Mouse (Mus musculus) heart, embryonic 14.5 days (tissue): ENCODE results near the gene Hk1. TPM values are rescaled to one million over a fixed set of nuclear protein-coding genes. Genes with fewer than 3 reads are reported as not detected.

Experiments
- ATAC-seq: fragments of 200-750 bp; cut with Nextera tagmentation; 2 replicates; pipeline ENCODE4 v1.8.0; 2017; ENCODE audit warnings: low read depth, moderate TSS enrichment; ENCODE audit not compliant: insufficient number of reproducible peaks, insufficient read depth, low FRiP score
- H3K27ac ChIP-seq, 2 experiments: fragments of 200-500 bp in 1 of 2; fragments of 300-500 bp in 1 of 2; sonication (generic) in 1 of 2; replicated peaks in 1 of 2; 2 replicates each; pipeline ENCODE4 v1.5.1; 2012 to 2014; ENCODE audit warnings: low read depth in 2 of 2, low read length in 2 of 2, control low read depth in 1 of 2, mild to moderate bottlenecking in 1 of 2, mixed read lengths in 1 of 2; ENCODE audit not compliant: control insufficient read depth in 1 of 2, insufficient read depth in 1 of 2
- H3K27me3 ChIP-seq: fragments of 300-500 bp; sonication (generic); 2 replicates; pipeline ENCODE4 v1.6.1; 2014; ENCODE audit warnings: mild to moderate bottlenecking, low read length, control low read depth; ENCODE audit not compliant: control insufficient read depth, insufficient read depth
- H3K36me3 ChIP-seq: fragments of 300-500 bp; sonication (generic); 2 replicates; pipeline ENCODE4 v1.6.1; 2014; ENCODE audit warnings: mild to moderate bottlenecking, control low read depth, low read length, mixed read lengths; ENCODE audit not compliant: control insufficient read depth, insufficient read depth
- H3K4me1 ChIP-seq, 2 experiments: fragments of 200-500 bp in 1 of 2; fragments of 300-500 bp in 1 of 2; sonication (generic) in 1 of 2; 2 replicates each; pipeline ENCODE4 v1.6.1; 2012 to 2014; ENCODE audit warnings: low read length in 2 of 2, control low read depth in 1 of 2, mixed read lengths in 1 of 2; ENCODE audit not compliant: control insufficient read depth in 2 of 2, insufficient read depth in 2 of 2
- H3K4me2 ChIP-seq: fragments of 300-500 bp; sonication (generic); 2 replicates; pipeline ENCODE4 v1.6.1; 2014; ENCODE audit warnings: mild to moderate bottlenecking, low read length
- H3K4me3 ChIP-seq, 2 experiments: fragments of 200-500 bp in 1 of 2; fragments of 300-500 bp in 1 of 2; sonication (generic) in 1 of 2; 2 replicates each; pipeline ENCODE4 v1.5.1; 2012 to 2014; ENCODE audit warnings: low read length in 2 of 2, mild to moderate bottlenecking in 2 of 2, control low read depth in 1 of 2, low read depth in 1 of 2, moderate library complexity in 1 of 2; ENCODE audit not compliant: control insufficient read depth in 1 of 2, insufficient read depth in 1 of 2
- H3K9ac ChIP-seq: fragments of 300-500 bp; sonication (generic); 2 replicates; pipeline ENCODE4 v1.6.1; 2014; ENCODE audit warnings: mild to moderate bottlenecking, low read length
- H3K9me3 ChIP-seq: fragments of 300-500 bp; sonication (generic); 2 replicates; pipeline ENCODE4 v1.6.1; 2016; ENCODE audit warnings: low read length, control low read depth; ENCODE audit not compliant: control insufficient read depth
- WGBS: fragments of 180-500 bp; shearing (Covaris S2); extraction: QIAGEN DNeasy Blood & Tissue Kit; methylation state at CpG from one replicate; pipeline ENCODE4 v1.1.7; 2014; 5-methylcytosine and 5-hydroxymethylcytosine counted together
- polyA plus RNA-seq: library from polyadenylated mRNA; unstranded; fragments of >200 nt; fragmentation: Nextera tagmentation; extraction: Ambion mirVana; gene quantifications from 2 replicates; pipeline ENCODE4 v1.2.1, GENCODE M21; 2014

The Hk1 gene
- polyA plus RNA-seq, 1 experiment from 2014 or later: 112 TPM

DNA sequence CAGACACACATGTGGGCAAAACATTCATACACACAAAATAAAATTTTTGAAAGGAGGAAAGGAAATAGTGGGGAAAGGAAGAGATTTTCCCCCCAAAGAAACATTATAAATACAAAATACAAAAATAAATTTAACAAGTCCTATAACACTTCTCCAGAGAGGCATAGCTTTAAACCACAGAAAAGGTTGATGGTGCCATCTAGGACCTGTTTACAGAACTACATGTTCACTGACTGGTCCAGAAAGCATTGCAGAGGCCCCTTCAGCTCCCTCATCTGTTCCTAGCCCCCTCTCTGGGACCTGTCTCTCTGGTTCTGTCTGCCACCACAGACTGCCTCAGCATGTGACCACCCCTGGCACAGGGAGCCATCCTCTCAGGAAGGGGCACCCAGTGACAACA, 1.2 kb upstream of the Hk1 start:
- H3K36me3 ChIP-seq: no peaks in the 10 kb centered on the region
- H3K9me3 ChIP-seq: no peaks in the 10 kb centered on the region
- H3K27ac ChIP-seq: no peak overlapping the region
- H3K4me3 ChIP-seq: no peak overlapping the region
- no peaks in the 10 kb centered on the region for H3K4me1 ChIP-seq
- H3K27me3 ChIP-seq: no peaks in the 10 kb centered on the region
- no peak for ATAC-seq
- H3K4me2 ChIP-seq: no peak overlapping the region
- no peak overlapping the region for H3K9ac ChIP-seq

DNA sequence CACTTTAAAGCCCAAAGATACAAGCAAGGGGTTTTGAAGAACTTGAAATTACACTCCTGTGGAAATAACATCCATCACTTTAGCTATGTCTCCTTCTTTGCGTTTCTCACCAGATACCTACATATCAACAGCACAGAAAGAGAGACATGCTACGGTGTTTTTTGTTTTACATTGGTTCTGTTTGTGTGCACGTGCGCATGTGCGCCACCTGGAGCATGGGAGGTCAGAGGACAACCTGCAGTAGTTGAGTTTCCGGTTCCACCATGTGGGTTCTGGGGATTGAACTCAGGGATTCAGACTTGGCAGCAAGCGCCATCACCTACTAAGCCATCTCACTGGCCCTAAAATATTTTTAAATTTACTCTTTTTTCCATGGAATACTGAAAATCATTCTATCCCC, 20.9 kb downstream of the Hk1 start:
- H3K9ac ChIP-seq: no peak overlapping the region
- no peak for ATAC-seq
- H3K4me2 ChIP-seq: no peak overlapping the region
- H3K4me1 ChIP-seq: no peaks in the 10 kb centered on the region
- 82% methylated on average over 7 of the region's 7 CpGs for WGBS
- no peak overlapping the region for H3K27ac ChIP-seq
- H3K4me3 ChIP-seq: no peak overlapping the region
- H3K36me3 ChIP-seq: no peaks in the 10 kb centered on the region
- H3K9me3 ChIP-seq: no peaks in the 10 kb centered on the region
- H3K27me3 ChIP-seq: no peaks in the 10 kb centered on the region

DNA sequence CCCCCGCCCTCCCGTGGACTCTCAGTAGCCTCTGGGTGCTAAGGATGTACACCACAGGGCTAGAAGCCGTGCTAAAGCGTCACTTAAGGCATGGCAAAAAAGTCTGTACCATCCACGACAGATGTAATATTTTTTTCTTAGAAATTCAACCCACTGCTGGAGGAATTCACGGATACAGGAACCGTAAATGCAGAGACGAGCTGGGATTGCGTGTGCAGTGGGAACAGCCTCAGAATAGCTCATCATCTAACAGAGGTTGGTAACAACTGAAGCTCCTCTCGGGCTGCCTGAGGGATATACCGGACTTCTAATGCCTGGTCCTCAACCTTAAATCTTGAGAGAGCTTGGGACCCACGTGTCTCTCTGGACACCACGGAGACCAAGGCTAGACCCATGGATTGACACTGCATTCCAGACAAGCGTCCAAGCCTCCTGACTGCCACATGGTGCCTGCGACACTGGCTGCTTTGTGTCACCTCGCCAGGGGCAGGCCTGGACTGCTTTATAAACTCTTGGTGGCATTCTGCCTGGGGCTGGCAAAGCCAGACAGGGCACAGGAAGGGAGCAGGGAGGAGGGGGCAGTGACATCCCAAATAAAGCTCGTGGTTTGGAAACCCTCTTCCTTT, 23.5 kb downstream of the Hk1 start:
- WGBS: 76% methylated on average over 17 of the region's 17 CpGs
- Histone ChIP-seq H3K27ac (no peak overlapping the region), H3K4me2 (no peak overlapping the region), H3K9me3 (no peaks in the 10 kb centered on the region), H3K36me3 (no peaks in the 10 kb centered on the region), H3K4me1 (no peaks in the 10 kb centered on the region), H3K9ac (no peak overlapping the region), H3K27me3 (no peaks in the 10 kb centered on the region), H3K4me3 (no peak overlapping the region)
- no peak for ATAC-seq

DNA sequence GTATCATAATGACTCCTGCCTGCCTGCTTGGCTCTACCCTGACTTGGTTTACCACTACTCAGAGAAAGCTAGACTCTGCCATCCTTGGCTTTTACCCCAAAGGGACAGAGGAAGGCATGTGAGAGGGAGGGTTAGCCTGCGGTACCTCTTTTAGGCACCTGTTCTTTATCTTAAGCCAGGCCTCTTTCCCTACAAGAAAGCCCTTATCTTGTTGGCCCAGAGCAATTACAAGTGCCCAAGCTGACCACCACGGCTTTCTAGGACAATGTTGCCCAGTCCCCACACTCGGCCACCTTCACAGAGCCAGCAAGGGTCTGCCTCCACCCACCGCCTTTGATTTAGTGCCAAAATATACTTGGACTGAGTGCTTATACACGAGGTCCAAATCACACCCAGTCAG, 34.6 kb downstream of the Hk1 start:
- 41% methylated on average over 5 of the region's 5 CpGs for WGBS

DNA sequence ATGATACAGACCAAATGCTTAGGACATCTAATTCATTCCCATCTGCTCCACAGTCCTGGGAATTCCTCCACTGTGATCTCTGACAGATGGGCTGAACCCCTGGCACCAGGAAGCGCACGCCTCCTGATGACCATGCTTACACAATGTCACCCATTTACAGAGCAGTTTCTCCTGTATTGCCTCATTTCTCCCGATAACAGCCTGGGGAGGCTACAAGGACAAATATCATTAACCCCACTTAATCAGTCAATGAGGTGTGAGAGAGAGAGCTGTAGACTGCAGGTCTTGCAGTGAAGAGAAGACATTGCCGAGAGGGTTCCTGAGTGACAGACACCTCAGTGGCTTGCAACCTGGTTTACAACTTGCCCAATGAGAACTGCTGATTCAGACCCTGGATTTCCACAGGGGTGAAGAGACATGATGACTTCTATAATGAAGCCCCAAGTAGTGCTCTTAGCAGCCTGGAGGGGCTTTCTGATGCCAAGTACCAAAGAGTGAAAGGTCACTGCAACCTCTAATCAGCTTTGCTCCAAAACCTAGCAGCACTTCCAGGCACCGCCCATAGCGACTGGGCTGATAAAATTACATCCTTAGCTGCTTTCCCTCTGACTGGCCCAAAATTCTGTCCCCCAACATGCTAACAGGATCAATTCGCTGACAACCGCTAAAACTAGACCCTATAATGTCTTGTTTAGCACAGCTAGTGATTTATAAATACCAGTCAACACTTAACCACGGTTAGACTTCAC, 35.5 kb downstream of the Hk1 start:
- H3K4me3 ChIP-seq: no peak overlapping the region
- no peaks in the 10 kb centered on the region for H3K9me3 ChIP-seq
- H3K27me3 ChIP-seq: no peaks in the 10 kb centered on the region
- H3K36me3 ChIP-seq: no peaks in the 10 kb centered on the region
- H3K4me2 ChIP-seq: no peak overlapping the region
- ATAC-seq: no peak
- H3K4me1 ChIP-seq: peaks cover 5 to 8% of the 10 kb centered on the region in 2 experiments
- H3K27ac ChIP-seq: no peak overlapping the region
- no peak overlapping the region for H3K9ac ChIP-seq
- WGBS: 62% methylated on average over 9 of the region's 9 CpGs

More for the DNA sequence above, 34.6 kb downstream of the Hk1 start:
- ATAC-seq: no peak
- no peak overlapping the region for H3K4me2 ChIP-seq
- H3K4me3 ChIP-seq: no peak overlapping the region
- no peaks in the 10 kb centered on the region for H3K36me3 ChIP-seq
- no peak overlapping the region for H3K9ac ChIP-seq
- no peak overlapping the region for H3K27ac ChIP-seq
- H3K4me1 ChIP-seq: peaks cover 7 to 13% of the 10 kb centered on the region in 2 experiments
- no peaks in the 10 kb centered on the region for H3K27me3 ChIP-seq
- no peaks in the 10 kb centered on the region for H3K9me3 ChIP-seq

DNA sequence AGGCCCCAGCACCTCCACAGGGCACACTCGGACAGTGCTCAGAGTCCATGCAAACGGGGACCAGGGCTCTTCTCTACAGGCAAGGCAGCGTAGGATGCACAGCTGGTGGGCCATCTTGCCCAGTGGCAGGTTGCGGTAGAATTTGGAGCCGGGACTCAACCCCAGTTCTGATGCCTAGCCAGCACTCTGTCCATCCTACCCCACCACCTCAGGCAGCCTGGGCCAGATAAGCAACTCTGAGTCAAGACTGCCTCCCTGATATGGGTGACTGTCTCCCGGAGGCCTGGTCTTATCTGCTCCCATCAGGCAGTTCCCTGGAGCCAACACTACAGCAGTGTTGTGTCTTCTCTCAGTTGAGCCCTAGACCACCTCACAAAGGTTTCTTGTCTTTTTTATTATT, 37.2 kb downstream of the Hk1 start:
- H3K9me3 ChIP-seq: no peaks in the 10 kb centered on the region
- H3K9ac ChIP-seq: no peak overlapping the region
- no peak overlapping the region for H3K4me3 ChIP-seq
- H3K36me3 ChIP-seq: no peaks in the 10 kb centered on the region
- H3K4me2 ChIP-seq: no peak overlapping the region
- H3K27ac ChIP-seq: no peak overlapping the region
- H3K27me3 ChIP-seq: no peaks in the 10 kb centered on the region
- ATAC-seq: no peak
- WGBS: 77% methylated on average over 6 of the region's 6 CpGs
- peaks cover 12 to 15% of the 10 kb centered on the region in 2 experiments for H3K4me1 ChIP-seq

DNA sequence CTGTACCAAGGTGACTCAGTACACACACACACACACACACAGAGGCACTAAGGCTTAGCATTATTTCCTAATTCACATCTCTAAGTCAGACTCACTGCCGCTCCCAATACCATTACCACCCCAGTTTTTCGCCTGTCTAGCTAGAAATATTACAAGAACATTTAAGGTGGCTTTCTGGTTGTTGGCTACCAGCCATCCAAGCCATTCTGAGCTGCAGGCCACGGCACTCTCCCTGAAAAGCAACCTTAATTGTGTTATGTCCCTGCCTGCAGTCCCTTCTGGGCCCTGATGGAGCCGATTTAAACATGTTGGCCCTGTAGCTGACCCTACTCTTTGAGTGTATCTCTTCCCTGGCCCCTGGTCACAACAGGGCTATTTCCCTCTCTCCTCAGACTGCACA, 37.8 kb downstream of the Hk1 start:
- WGBS: 80% methylated on average over 4 of the region's 4 CpGs
- no peak overlapping the region for H3K4me3 ChIP-seq

More for the DNA sequence above, 37.8 kb downstream of the Hk1 start:
- no peak for ATAC-seq
- no peak overlapping the region for H3K4me2 ChIP-seq
- H3K27ac ChIP-seq: no peak overlapping the region
- H3K36me3 ChIP-seq: no peaks in the 10 kb centered on the region
- no peaks in the 10 kb centered on the region for H3K9me3 ChIP-seq
- H3K9ac ChIP-seq: no peak overlapping the region
- H3K27me3 ChIP-seq: no peaks in the 10 kb centered on the region
- H3K4me1 ChIP-seq: peaks cover 17 to 20% of the 10 kb centered on the region in 2 experiments
